Mouse (Mus musculus) fibroblast of lung, adult 2 months (primary cell): ENCODE measurements around the gene Olfr522.

Experiments used
- DNase-seq: peaks from one replicate; pipeline ENCODE4 v3.0.0-alpha.2; 2011; ENCODE audit warnings: low read depth

Olfr522 gene

DNA sequence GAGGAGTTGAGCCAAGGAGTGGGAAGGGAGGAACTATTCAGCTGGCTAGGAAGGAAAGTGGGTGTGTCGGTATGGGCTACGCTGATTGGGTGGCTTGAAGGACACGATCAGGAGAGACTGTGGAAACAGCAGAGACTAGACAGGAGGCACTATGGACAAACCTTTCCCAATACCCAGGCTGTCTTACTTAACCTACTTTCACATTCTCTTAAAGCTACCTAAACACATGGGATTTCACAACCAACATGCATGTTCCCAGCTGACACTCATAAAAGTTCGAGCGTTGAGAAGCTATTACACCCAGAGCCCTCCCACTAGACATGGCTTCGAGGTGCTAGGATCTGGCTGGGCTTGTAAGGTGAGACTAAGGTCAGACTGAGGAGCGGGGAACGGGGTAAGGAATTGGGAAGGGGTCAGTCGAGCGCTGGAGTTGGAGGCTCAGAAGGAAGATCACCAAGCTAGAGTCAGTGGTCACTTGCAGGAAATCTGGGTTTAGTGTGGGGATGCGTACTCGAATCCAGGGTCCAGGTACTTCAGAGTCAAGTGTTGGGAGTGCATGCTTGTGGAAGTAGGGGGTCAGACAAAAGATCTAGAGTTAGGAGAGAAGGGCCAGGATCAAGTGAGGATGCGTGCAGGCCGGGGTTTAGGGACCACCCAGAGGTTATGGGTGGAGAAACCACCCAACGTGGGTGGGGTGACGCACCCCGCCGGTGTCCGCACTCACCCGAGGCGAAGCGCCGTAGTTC is 48.8 kb downstream of the Olfr522 start, which contains the start of gene Paox:
TSS of gene Paox (plus strand) at position 217 of the 746 bp plus-strand sequence.
- peak; percentile 94 for DNase-seq

GRCm38 (mm10) chr7:140111943-140112342 is 52.6 kb downstream of the Olfr522 start:
- DNase-seq = peak; percentile 89
